Mouse (Mus musculus) G1E (cell line): ENCODE results near the gene Zdhhc1.

Source experiments
- CTCF ChIP-seq: IDR thresholded peaks from 2 replicates; pipeline ENCODE4 v1.5.1; 2012; ENCODE audit warnings: low read depth, low read length, inconsistent platforms, mixed read lengths
- GATA1 ChIP-seq: IDR thresholded peaks from 2 replicates; pipeline ENCODE4 v1.6.1; 2012; ENCODE audit warnings: borderline replicate concordance, low read length, inconsistent platforms, mixed read lengths
- GATA2 ChIP-seq: IDR thresholded peaks from 2 replicates; pipeline ENCODE4 v1.6.1; 2012; ENCODE audit warnings: low read depth, low read length, inconsistent platforms, borderline replicate concordance
- POLR2AphosphoS5 ChIP-seq: IDR thresholded peaks from 2 replicates; pipeline ENCODE4 v1.6.1; 2012; ENCODE audit warnings: low read depth, low read length, inconsistent platforms; ENCODE audit not compliant: insufficient replicate concordance
- TAL1 ChIP-seq: conservative IDR thresholded peaks from 2 replicates; pipeline ENCODE4 v1.6.1; 2012; ENCODE audit warnings: low read depth, low read length, inconsistent platforms, mixed read lengths

GRCm38 (mm10) chr8:105544544-105545205, 48.0 kb upstream of the Zdhhc1 start:
- no peak for TF ChIP-seq CTCF
- no peak for TF ChIP-seq TAL1
- no peak for TF ChIP-seq GATA1
- TF ChIP-seq POLR2AphosphoS5, result no peak
- no peak for TF ChIP-seq GATA2
